Mouse (Mus musculus) cerebellum, adult 2 months (tissue): Measurements from ENCODE around the gene Mansc1. TPM values are rescaled to one million over a fixed set of nuclear protein-coding genes. Genes with fewer than 3 reads are reported as not detected.

ENCODE experiments used
- DNase-seq, 2 experiments: peaks; one replicate each; pipeline ENCODE4 v3.0.0; 2021
- H3K27ac ChIP-seq: fragments of 200-500 bp; 2 replicates; pipeline ENCODE4 v1.5.1; 2012; ENCODE audit warnings: low read length, control low read depth, inconsistent platforms; ENCODE audit not compliant: insufficient read depth
- H3K27me3 ChIP-seq: fragments of 200-500 bp; 2 replicates; pipeline ENCODE4 v1.6.1; 2012; ENCODE audit warnings: inconsistent platforms, mild to moderate bottlenecking, low read length, moderate library complexity; ENCODE audit not compliant: control insufficient read depth, insufficient read depth
- H3K4me1 ChIP-seq: fragments of 200-500 bp; 2 replicates; pipeline ENCODE4 v1.6.1; 2011; ENCODE audit warnings: low read length; ENCODE audit not compliant: control insufficient read depth, insufficient read depth
- H3K4me3 ChIP-seq: fragments of 200-500 bp; replicated peaks from 2 replicates; pipeline ENCODE3; 2011; ENCODE audit warnings: mild to moderate bottlenecking, low read depth, low read length, control low read depth; ENCODE audit not compliant: insufficient read depth
- CTCF ChIP-seq: fragments of 200-500 bp; IDR thresholded peaks from 2 replicates; pipeline ENCODE4 v1.5.1; 2011; ENCODE audit warnings: low read depth, mild to moderate bottlenecking, control low read depth, low read length, moderate library complexity, borderline replicate concordance; ENCODE audit not compliant: insufficient read depth
- POLR2A ChIP-seq: fragments of 200-500 bp; IDR thresholded peaks from 2 replicates; pipeline ENCODE4 v1.6.1; 2011; ENCODE audit warnings: low read length, control low read depth, borderline replicate concordance; ENCODE audit not compliant: insufficient read depth
- WGBS: fragments of 180-500 bp; shearing (Covaris S2); methylation state at CpG from one replicate; pipeline ENCODE4 v1.1.7; 2018; 5-methylcytosine and 5-hydroxymethylcytosine counted together
- polyA plus RNA-seq: library from polyadenylated mRNA; depleted of rRNA; stranded (reverse); fragments of >200 nt; gene quantifications from 2 replicates; pipeline ENCODE4 v1.2.3, GENCODE M21; 2012

Gene Mansc1
- polyA plus RNA-seq, 1 experiment = 8.5 TPM

DNA sequence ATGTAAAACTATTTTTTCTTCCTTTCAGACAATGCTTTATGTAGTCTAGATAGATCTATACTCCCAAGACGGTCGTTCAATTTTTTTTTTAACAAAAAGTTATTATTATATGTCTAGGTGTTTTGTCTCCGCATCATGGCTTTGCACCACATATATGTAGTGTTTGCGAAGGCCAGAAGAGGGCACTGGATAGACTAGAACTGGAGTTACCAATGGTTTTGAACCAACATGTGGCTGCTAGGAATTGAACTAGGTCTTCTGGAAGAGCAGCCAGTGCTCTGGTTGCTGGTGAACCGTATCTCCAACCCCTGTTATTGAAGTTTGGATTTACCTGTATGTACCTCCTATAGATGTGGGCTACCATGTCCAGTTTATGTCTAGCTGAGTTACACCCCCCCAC, 11.0 kb upstream of the Mansc1 start:
- 92% methylated on average over 5 of the region's 5 CpGs for WGBS

DNA sequence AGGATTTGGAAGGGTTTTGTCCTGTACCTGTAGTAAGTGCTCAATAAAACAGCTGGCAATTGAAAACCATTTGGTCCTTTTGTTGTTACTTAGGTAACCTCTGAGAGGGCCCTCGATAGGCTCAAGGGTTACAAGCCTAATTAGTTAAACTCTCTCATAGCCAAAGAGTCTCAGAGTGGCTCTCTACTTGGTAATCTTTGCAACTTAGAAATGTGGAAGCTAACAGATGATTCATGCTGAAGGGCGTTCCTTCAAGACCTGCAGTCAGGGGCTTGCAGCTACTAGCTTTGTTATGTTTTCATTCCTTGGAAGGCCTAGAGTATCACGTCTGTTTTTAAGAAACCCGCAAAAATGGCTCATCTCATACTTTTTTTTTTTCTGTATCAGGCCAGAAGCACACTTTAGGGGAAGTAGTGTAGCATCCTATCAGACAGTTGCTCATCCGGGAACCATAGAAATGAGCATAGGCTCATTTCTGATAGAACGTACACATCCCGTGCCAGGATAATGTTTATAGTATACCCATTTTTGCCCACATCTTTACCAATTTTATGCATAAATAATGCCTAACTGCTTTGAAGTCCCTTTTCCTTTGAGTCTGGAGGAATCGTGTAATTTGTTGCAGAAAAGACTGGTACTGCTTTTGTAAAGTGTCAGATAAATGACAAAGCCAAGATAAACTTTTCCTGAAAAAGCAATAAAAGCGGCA, 9.6 kb upstream of the Mansc1 start:
- 79% methylated on average over 9 of the region's 9 CpGs for WGBS
- Histone ChIP-seq H3K4me1 (no peaks in the 10 kb centered on the region), H3K27me3 (no peaks in the 10 kb centered on the region), H3K27ac (no peak overlapping the region), H3K4me3 (peak overlapping the region; percentile 7)
- TF ChIP-seq CTCF = no peak
- TF ChIP-seq POLR2A = no peak
- DNase-seq = no peak

More for the DNA sequence above, 11.0 kb upstream of the Mansc1 start:
- TF ChIP-seq CTCF (no peak), POLR2A (no peak)
- DNase-seq = no peak
- Histone ChIP-seq H3K27ac (no peak overlapping the region), H3K4me1 (no peaks in the 10 kb centered on the region), H3K4me3 (no peak overlapping the region), H3K27me3 (no peaks in the 10 kb centered on the region)

DNA sequence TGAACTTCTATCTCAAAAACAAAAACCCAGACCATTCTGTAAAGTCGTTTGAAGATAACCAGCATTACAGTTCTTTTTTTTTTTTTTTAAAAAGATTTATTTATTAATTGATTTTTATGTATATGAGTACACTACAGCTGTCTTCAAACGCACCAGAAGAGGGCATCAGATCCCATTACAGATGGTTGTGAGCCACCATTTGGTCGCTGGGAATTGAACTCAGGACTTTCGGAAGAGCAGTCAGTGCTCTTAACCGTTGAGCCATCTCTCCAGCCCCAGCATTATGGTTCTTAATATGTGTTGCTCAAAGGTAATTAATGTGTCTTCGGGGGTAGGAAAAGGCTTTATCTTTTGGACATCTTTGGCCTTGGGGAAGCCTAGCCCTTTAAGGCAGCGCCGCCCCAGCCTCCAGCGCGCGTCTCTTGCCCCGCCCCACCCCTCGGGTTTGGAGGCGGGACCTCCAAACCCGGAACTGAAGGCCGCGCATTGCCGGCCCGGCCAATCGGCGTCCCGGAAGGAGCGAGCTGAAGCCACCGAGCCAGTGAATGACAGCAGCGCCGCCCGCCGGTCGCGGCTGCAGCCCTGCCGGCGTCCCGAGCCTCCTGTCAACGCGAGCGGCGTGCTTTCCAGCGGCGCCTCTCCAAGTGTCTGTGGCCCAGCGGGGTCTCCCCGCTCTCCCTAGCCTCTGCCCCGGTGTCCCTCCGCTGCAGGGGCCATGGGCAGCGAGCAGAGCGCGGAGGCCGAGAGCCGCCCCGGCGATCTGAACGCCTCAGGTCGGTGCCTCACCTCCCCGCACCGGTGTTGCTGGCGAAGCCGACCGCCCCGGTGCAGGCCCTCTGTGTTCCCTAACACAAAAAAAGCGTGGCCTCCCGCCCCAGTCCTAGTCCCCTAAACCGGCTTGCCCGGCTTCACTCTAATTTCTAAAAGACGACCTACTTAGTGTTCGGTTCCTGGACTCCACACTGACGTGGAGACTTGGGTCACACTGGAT, 8.5 kb upstream of the Mansc1 start:
- Histone ChIP-seq H3K27me3 (no peaks in the 10 kb centered on the region), H3K4me1 (no peaks in the 10 kb centered on the region), H3K4me3 (peak overlapping the region; percentile 82), H3K27ac (peak overlapping the region; percentile 90)
- 2% methylated on average over 65 of the region's 65 CpGs for WGBS
- DNase-seq = peak; percentile 94 to 95
- TF ChIP-seq POLR2A (peak; percentile 71), CTCF (peak; percentile 47; the same call in 1 of the 2 replicates)

DNA sequence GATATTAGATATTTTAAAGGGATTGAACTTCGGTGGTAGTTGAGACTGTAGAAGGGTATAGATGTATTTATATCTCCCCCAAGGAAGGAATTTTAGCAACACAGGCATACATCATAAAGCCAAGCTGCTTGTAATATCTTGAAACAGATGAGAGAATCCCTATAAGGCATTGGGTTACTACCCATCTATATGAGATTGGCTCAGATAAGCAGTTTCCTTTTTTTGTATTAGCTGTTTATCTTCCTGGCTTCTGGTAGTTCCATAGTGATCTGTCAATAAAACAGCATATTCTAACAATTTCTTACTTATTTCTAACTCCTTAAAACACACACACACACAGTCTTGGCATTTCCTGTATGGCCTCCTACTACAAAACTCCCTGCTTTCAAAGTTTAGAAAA, 7.6 kb upstream of the Mansc1 start:
- 97% methylated on average over 1 of the region's 1 CpGs for WGBS

DNA sequence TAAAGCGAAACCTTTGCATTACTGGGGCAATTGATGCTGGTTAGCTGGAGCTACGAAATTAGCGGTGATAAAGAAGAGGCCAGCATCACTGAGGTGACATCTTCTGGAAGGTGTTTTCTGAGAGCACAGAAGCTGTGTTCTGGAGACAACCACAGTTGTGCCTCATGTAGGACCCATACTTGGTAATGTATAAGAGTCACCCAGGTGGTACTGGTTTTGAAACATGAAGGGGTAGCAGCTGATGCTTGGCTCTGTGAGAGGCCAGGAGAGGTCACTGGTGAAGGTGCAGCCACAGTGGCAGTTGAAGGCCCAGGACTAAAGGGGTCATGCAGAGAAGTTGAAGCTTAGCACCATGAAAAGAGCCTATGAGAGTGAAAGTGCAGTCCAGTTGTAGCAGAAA, 6.9 kb upstream of the Mansc1 start, which contains the start of gene Borcs5:
TSS of gene Borcs5 (plus strand) at position 301 of the 400 bp plus-strand sequence.
- no peaks in the 10 kb centered on the region for H3K27me3 ChIP-seq
- TF ChIP-seq POLR2A (no peak), CTCF (no peak)
- no peak within 1 kb of the TSS for H3K4me3 ChIP-seq
- no peak within 1 kb of the TSS for H3K27ac ChIP-seq
- 95% methylated on average over 3 of the region's 3 CpGs for WGBS
- DNase-seq = no peak
- H3K4me1 ChIP-seq = no peaks in the 10 kb centered on the region

More for the DNA sequence above, 7.6 kb upstream of the Mansc1 start:
- DNase-seq = no peak
- Histone ChIP-seq H3K27ac (no peak overlapping the region), H3K4me3 (no peak overlapping the region), H3K4me1 (no peaks in the 10 kb centered on the region), H3K27me3 (no peaks in the 10 kb centered on the region)
- no peak for TF ChIP-seq CTCF
- TF ChIP-seq POLR2A = no peak

DNA sequence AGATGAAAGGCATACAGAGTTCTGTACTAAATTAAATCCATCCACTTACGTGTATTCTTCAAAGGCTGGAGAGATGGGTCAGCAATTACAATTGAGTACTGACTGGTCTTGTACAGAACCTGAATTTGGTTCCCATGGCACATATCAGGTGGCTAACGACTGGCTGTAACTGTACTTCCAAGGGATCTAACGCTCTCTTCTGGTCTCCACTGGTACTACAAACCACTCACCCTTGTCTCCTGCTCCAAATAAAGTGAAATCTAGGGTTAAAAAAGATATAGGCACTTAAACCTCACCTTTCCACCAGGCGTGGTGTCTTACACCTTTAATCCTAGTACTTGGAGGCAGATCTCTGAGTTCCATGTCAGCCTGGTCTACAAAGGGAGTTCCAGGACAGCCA, 4.2 kb upstream of the Mansc1 start:
- H3K27me3 ChIP-seq = no peaks in the 10 kb centered on the region
- H3K4me1 ChIP-seq = peaks cover under 1% of the 10 kb centered on the region; the same call in 1 of the 2 replicates
- TF ChIP-seq POLR2A (no peak), CTCF (no peak)
- WGBS = 61% methylated on average over 4 of the region's 4 CpGs
- no peak overlapping the region for H3K27ac ChIP-seq
- H3K4me3 ChIP-seq = no peak overlapping the region
- DNase-seq = no peak

DNA sequence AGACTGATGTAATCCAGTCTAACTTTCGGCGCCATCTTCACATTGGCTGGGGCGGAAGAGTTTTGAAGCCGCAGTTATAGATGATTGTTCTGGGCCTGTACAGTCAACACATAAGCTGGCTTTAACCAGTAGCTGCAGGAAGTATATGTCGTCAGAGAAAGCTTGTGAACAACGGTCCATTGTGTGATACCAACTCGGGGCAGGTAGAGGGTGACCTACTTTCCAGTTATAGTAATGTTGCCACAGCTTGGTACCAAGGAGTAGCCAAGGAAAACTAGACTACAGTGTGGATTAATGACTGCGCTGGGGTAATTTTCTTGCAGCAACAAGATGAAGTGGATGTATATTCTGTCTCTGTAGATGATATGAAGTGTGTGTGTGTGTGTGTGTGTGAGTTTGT, 1.3 kb upstream of the Mansc1 start:
- WGBS = 62% methylated on average over 8 of the region's 8 CpGs
- Histone ChIP-seq H3K4me1 (peaks cover 4% of the 10 kb centered on the region; the same call in 1 of the 2 replicates), H3K27ac (no peak overlapping the region), H3K4me3 (no peak overlapping the region), H3K27me3 (no peaks in the 10 kb centered on the region)
- DNase-seq = peak in 1 of 2 experiments; percentile 23
- no peak for TF ChIP-seq POLR2A
- TF ChIP-seq CTCF = no peak

DNA sequence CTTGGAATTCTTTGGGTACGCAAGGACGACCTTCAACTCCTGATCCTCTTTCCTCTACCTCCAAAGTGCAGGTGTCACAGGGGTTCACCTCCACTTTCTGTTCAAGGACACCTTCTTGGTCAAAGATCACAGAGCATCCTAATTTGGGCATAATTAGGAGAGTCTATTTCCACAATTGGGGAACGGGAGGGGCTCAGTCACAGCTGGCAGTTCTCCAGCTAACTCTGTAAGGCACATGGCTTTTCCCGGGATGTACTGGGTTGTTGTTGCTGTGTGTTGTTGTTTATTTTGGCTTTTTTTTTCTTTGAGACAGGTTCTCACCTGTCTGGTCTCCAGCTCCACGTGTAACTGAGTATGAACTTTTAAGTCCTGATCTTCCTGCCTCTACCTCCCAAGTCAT, 468 bp upstream of the Mansc1 start:
- peak in 1 of 2 experiments; percentile 20 for DNase-seq
- 29% methylated on average over 5 of the region's 5 CpGs for WGBS
- Histone ChIP-seq H3K4me3 (peak overlapping the region; percentile 68), H3K27ac (peak overlapping the region; percentile 80), H3K4me1 (peaks cover 4% of the 10 kb centered on the region; the same call in 1 of the 2 replicates), H3K27me3 (no peaks in the 10 kb centered on the region)
- TF ChIP-seq CTCF (no peak), POLR2A (no peak)
